ENCODE assay signal across 13 mouse cellular contexts in genomic region chr1:135126443-135127027, GRCm38 (mm10). TPM values are rescaled to one million over a fixed set of nuclear protein-coding genes. Genes with fewer than 3 reads are reported as not detected.
DNase-seq lines count a peak whose midpoint lies in the region; ATAC-seq and TF ChIP-seq lines count a peak whose summit lies in the region.
"Had no signal": no experiment of that assay in that cellular context is flagged by ENCODE, and none has a peak within 500 bp of the region (broad histone marks: within the 10 kb centered on the region; RNA-seq: fewer than 3 reads in every experiment).

No protein-coding gene starts in this region.

- TF ChIP-seq POLR2A in embryonic fibroblast, embryonic 13.5 days (IDR thresholded peaks at IDR 0.05; ENCODE audit: low read depth, low read length): 0 out of 2 replicates have a peak, but pooled peaks have one; percentile 36

- no peak for ATAC-seq in hindbrain, embryonic 11.5 days (ENCODE audit: low FRiP score)
- no peak for ATAC-seq in neural tube, embryonic 11.5 days (ENCODE audit: insufficient read depth, low FRiP score, low TSS enrichment)
- ATAC-seq in neural tube, embryonic 14.5 days (ENCODE audit: low read depth): no peak
- ATAC-seq: CD4-positive, CD25-positive, alpha-beta regulatory T cell, adult 4 months had no signal

- no peaks in the 10 kb centered on the region for H3K36me3 ChIP-seq in hindbrain, embryonic 10.5 days
- H3K36me3 ChIP-seq in hindbrain, embryonic 11.5 days (ENCODE audit: control insufficient read depth, insufficient read depth, low read length): no peaks in the 10 kb centered on the region
- H3K36me3 ChIP-seq in neural tube, embryonic 11.5 days (ENCODE audit: control insufficient read depth, insufficient read depth, low read length): no peaks in the 10 kb centered on the region
- no peaks in the 10 kb centered on the region for H3K36me3 ChIP-seq in neural tube, embryonic 14.5 days (ENCODE audit: control insufficient read depth, insufficient read depth, low read length)
- H3K36me3 ChIP-seq: lung, embryonic 15.5 days had no signal

- H3K9me3 ChIP-seq in hindbrain, embryonic 10.5 days: no peaks in the 10 kb centered on the region
- no peaks in the 10 kb centered on the region for H3K9me3 ChIP-seq in hindbrain, embryonic 11.5 days (ENCODE audit: control insufficient read depth, low read length)
- no peaks in the 10 kb centered on the region for H3K9me3 ChIP-seq in neural tube, embryonic 11.5 days (ENCODE audit: control insufficient read depth, low read length)
- H3K9me3 ChIP-seq in neural tube, embryonic 14.5 days (ENCODE audit: control insufficient read depth, low read length): no peaks in the 10 kb centered on the region
- H3K9me3 ChIP-seq: lung, embryonic 15.5 days had no signal

- peaks cover 38% of the 10 kb centered on the region for H3K4me1 ChIP-seq in hindbrain, embryonic 10.5 days (replicated peaks)
- H3K4me1 ChIP-seq in hindbrain, embryonic 11.5 days (replicated peaks; ENCODE audit: control insufficient read depth, insufficient read depth, low read length): peaks cover 2% of the 10 kb centered on the region; the same call in 1 of the 2 replicates
- H3K4me1 ChIP-seq in neural tube, embryonic 11.5 days (ENCODE audit: control insufficient read depth, insufficient read depth, low read length): no peaks in the 10 kb centered on the region
- H3K4me1 ChIP-seq in embryonic fibroblast, embryonic 13.5 days (ENCODE audit: control insufficient read depth, insufficient read depth, low read length): peaks cover 2% of the 10 kb centered on the region; the same call in 1 of the 2 replicates
- H3K4me1 ChIP-seq in neural tube, embryonic 14.5 days (ENCODE audit: control insufficient read depth, insufficient read depth, low read length): peaks cover 5% of the 10 kb centered on the region; the same call in 1 of the 2 replicates

- no peak overlapping the region for H3K4me3 ChIP-seq in hindbrain, embryonic 10.5 days
- no peak overlapping the region for H3K4me3 ChIP-seq in hindbrain, embryonic 11.5 days (ENCODE audit: low read depth, low read length)
- H3K4me3 ChIP-seq in neural tube, embryonic 11.5 days (ENCODE audit: low read depth, low read length): no peak overlapping the region
- H3K4me3 ChIP-seq in embryonic fibroblast, embryonic 13.5 days (ENCODE audit: insufficient read depth, low read length): no peak overlapping the region
- no peak overlapping the region for H3K4me3 ChIP-seq in neural tube, embryonic 14.5 days (ENCODE audit: low read depth, low read length)
- no peak overlapping the region for H3K4me3 ChIP-seq in layer of hippocampus, adult 2 months
- H3K4me3 ChIP-seq: lung, embryonic 15.5 days had no signal

- no peak for DNase-seq in hindbrain, embryonic 10.5 days (ENCODE audit: low spot score)
- no peak for DNase-seq in hindbrain, embryonic 11.5 days (ENCODE audit: low spot score)
- no peak for DNase-seq in neural tube, embryonic 11.5 days (ENCODE audit: low spot score)
- DNase-seq in neural tube, embryonic 10.5 days (ENCODE audit: extremely low spot score, low spot score): no peak
- no peak for DNase-seq in layer of hippocampus, adult 2 months (ENCODE audit: low spot score in 2 of 2)
- DNase-seq in c-Kit-positive CD71-positive TER-119-positive erythroid progenitor cells, embryonic 14.5 days (ENCODE audit: low spot score): no peak
- DNase-seq: cerebellum, adult 9-11 months; gastrocnemius, postnatal 36 days; heart, postnatal 14 days had no signal

- 52% methylated on average over 4 of the region's 4 CpGs for WGBS in hindbrain, embryonic 10.5 days
- 58% methylated on average over 4 of the region's 4 CpGs for WGBS in hindbrain, embryonic 11.5 days
- WGBS in neural tube, embryonic 11.5 days: 61% methylated on average over 4 of the region's 4 CpGs
- 45% methylated on average over 4 of the region's 4 CpGs for WGBS in neural tube, embryonic 14.5 days

- no peak overlapping the region for H3K4me2 ChIP-seq in hindbrain, embryonic 11.5 days (replicated peaks; ENCODE audit: low read depth, low read length)
- H3K4me2 ChIP-seq in neural tube, embryonic 11.5 days (ENCODE audit: low read depth): no peak overlapping the region
- no peak overlapping the region for H3K4me2 ChIP-seq in neural tube, embryonic 14.5 days (ENCODE audit: low read depth, low read length)
- H3K4me2 ChIP-seq: lung, embryonic 15.5 days had no signal

- H3K9ac ChIP-seq in hindbrain, embryonic 11.5 days (ENCODE audit: low read depth, low read length): no peak overlapping the region
- H3K9ac ChIP-seq in neural tube, embryonic 11.5 days (ENCODE audit: low read length): 0 out of 2 replicates have a peak overlapping the region, but pooled peaks have one; percentile 2
- 0 out of 2 replicates have a peak overlapping the region, but pooled peaks have one; percentile 3 for H3K9ac ChIP-seq in neural tube, embryonic 14.5 days (replicated peaks; ENCODE audit: low read depth, low read length)
- H3K9ac ChIP-seq: lung, embryonic 15.5 days had no signal

- H3K27ac ChIP-seq in hindbrain, embryonic 10.5 days: peak overlapping the region; percentile 59
- H3K27ac ChIP-seq in hindbrain, embryonic 11.5 days (ENCODE audit: low read depth, low read length): no peak overlapping the region
- no peak overlapping the region for H3K27ac ChIP-seq in neural tube, embryonic 11.5 days (ENCODE audit: low read depth, low read length)
- peak overlapping the region; percentile 67 for H3K27ac ChIP-seq in embryonic fibroblast, embryonic 13.5 days (ENCODE audit: insufficient read depth, low read length)
- H3K27ac ChIP-seq in neural tube, embryonic 14.5 days (ENCODE audit: low read depth, low read length): no peak overlapping the region
- H3K27ac ChIP-seq in layer of hippocampus, adult 2 months: no peak overlapping the region
- H3K27ac ChIP-seq: lung, embryonic 15.5 days had no signal

- peaks cover 36% of the 10 kb centered on the region for H3K27me3 ChIP-seq in hindbrain, embryonic 10.5 days (ENCODE audit: insufficient read depth, poor library complexity, severe bottlenecking)
- peaks cover 2% of the 10 kb centered on the region; the same call in 1 of the 2 replicates for H3K27me3 ChIP-seq in hindbrain, embryonic 11.5 days (ENCODE audit: control insufficient read depth, insufficient read depth, low read length)
- no peaks in the 10 kb centered on the region for H3K27me3 ChIP-seq in neural tube, embryonic 11.5 days (ENCODE audit: control insufficient read depth, insufficient read depth, low read length)
- no peaks in the 10 kb centered on the region for H3K27me3 ChIP-seq in neural tube, embryonic 14.5 days (ENCODE audit: control insufficient read depth, insufficient read depth, low read length)

- TF ChIP-seq CTCF in embryonic fibroblast, embryonic 13.5 days (IDR thresholded peaks at IDR 0.05; ENCODE audit: borderline replicate concordance, insufficient read depth, low read length): no peak
- no peak for TF ChIP-seq CTCF in layer of hippocampus, adult 2 months (conservative IDR thresholded peaks at IDR 0.05)

RNA-seq across cellular contexts. Expression of gene Ptpn7, which starts 6.0 kb away (rescaled TPM):
- polyA plus RNA-seq in hindbrain, embryonic 10.5 days (2016; fragmentation: Nextera tagmentation; extraction: Ambion mirVana): 1.7 and 2.7 TPM in 2 replicates
- 1.3 and 2.1 TPM in 2 replicates for polyA plus RNA-seq in hindbrain, embryonic 11.5 days (2014; fragmentation: Nextera tagmentation; extraction: Ambion mirVana)
- 1.6 and 1.7 TPM in 2 replicates for polyA plus RNA-seq in neural tube, embryonic 11.5 days (2014; fragmentation: Nextera tagmentation; extraction: Ambion mirVana)
- 0.79 and 0.85 TPM in 2 replicates for polyA plus RNA-seq in embryonic fibroblast, embryonic 13.5 days (2011; ENCODE audit: insufficient read length, low read depth, missing spikeins)
- 0.15 and 0.58 TPM in 2 replicates for polyA plus RNA-seq in neural tube, embryonic 14.5 days (2014; fragmentation: Nextera tagmentation; extraction: Ambion mirVana)
- not detected for total RNA-seq in layer of hippocampus, adult 2 months (2021)

RNA-seq across cellular contexts. Expression of gene Arl8a, which starts 20.1 kb away (rescaled TPM):
- 61.1 and 95.3 TPM in 2 replicates for polyA plus RNA-seq in hindbrain, embryonic 10.5 days (2016; fragmentation: Nextera tagmentation; extraction: Ambion mirVana)
- polyA plus RNA-seq in hindbrain, embryonic 11.5 days (2014; fragmentation: Nextera tagmentation; extraction: Ambion mirVana): 84.5 and 84.6 TPM in 2 replicates
- 104 and 111 TPM in 2 replicates for polyA plus RNA-seq in neural tube, embryonic 11.5 days (2014; fragmentation: Nextera tagmentation; extraction: Ambion mirVana)
- polyA plus RNA-seq in embryonic fibroblast, embryonic 13.5 days (2011; ENCODE audit: insufficient read length, low read depth, missing spikeins): 115 and 141 TPM in 2 replicates
- 335 and 370 TPM in 2 replicates for polyA plus RNA-seq in neural tube, embryonic 14.5 days (2014; fragmentation: Nextera tagmentation; extraction: Ambion mirVana)
- total RNA-seq in layer of hippocampus, adult 2 months (2021): 100 to 1,000 TPM; 247 to 258 TPM

RNA-seq across cellular contexts. Expression of gene Lgr6, which starts 21.5 kb away (rescaled TPM):
- 0.26 and 0.47 TPM in 2 replicates for polyA plus RNA-seq in hindbrain, embryonic 10.5 days (2016; fragmentation: Nextera tagmentation; extraction: Ambion mirVana)
- polyA plus RNA-seq in hindbrain, embryonic 11.5 days (2014; fragmentation: Nextera tagmentation; extraction: Ambion mirVana): 0.19 and 0.53 TPM in 2 replicates
- polyA plus RNA-seq in neural tube, embryonic 11.5 days (2014; fragmentation: Nextera tagmentation; extraction: Ambion mirVana): 0.41 and 0.52 TPM in 2 replicates
- 2.3 TPM in 2 replicates for polyA plus RNA-seq in embryonic fibroblast, embryonic 13.5 days (2011; ENCODE audit: insufficient read length, low read depth, missing spikeins)
- polyA plus RNA-seq in neural tube, embryonic 14.5 days (2014; fragmentation: Nextera tagmentation; extraction: Ambion mirVana): 1.4 TPM in 2 replicates
- 1 to 10 TPM; 2.4 TPM for total RNA-seq in layer of hippocampus, adult 2 months (2021)

RNA-seq across cellular contexts. Expression of gene Gpr37l1, which starts 40.9 kb away (rescaled TPM):
- polyA plus RNA-seq in hindbrain, embryonic 10.5 days (2016; fragmentation: Nextera tagmentation; extraction: Ambion mirVana): not detected in 2 replicates
- polyA plus RNA-seq in hindbrain, embryonic 11.5 days (2014; fragmentation: Nextera tagmentation; extraction: Ambion mirVana): not detected in 2 replicates
- polyA plus RNA-seq in neural tube, embryonic 11.5 days (2014; fragmentation: Nextera tagmentation; extraction: Ambion mirVana): not detected in 2 replicates
- not detected in 2 replicates for polyA plus RNA-seq in embryonic fibroblast, embryonic 13.5 days (2011; ENCODE audit: insufficient read length, low read depth, missing spikeins)
- polyA plus RNA-seq in neural tube, embryonic 14.5 days (2014; fragmentation: Nextera tagmentation; extraction: Ambion mirVana): 0.94 and 0.95 TPM in 2 replicates
- 100 to 1,000 TPM; 193 to 194 TPM for total RNA-seq in layer of hippocampus, adult 2 months (2021)
- polyA plus RNA-seq: CD4-positive, CD25-positive, alpha-beta regulatory T cell, adult 4 months had no signal

Comparison
In these comparisons a context has a peak if more than half of its experiments do, and no peak if none do; other contexts are left out.
1. H3K27ac ChIP-seq: peak in hindbrain, embryonic 10.5 days (single experiment) and embryonic fibroblast, embryonic 13.5 days (single experiment); none in hindbrain, embryonic 11.5 days (single experiment), neural tube, embryonic 11.5 days (single experiment), neural tube, embryonic 14.5 days (single experiment) and layer of hippocampus, adult 2 months (single experiment).